Mouse (Mus musculus) forebrain, embryonic 16.5 days (tissue): ENCODE measurements around the gene Nradd. TPM values are rescaled to one million over a fixed set of nuclear protein-coding genes. Genes with fewer than 3 reads are reported as not detected.
A peak's percentile ranks its signal among the peaks of the same experiment; 100 is the strongest.

Experiments
- ATAC-seq: fragments of 200-750 bp; cut with Nextera tagmentation; 2 replicates; pipeline ENCODE4 v1.8.0; 2017; ENCODE audit warnings: mild to moderate bottlenecking, moderate library complexity
- H3K27ac ChIP-seq: fragments of 300-500 bp; sonication (generic); 2 replicates; pipeline ENCODE4 v1.5.1; 2014; ENCODE audit warnings: low read length, control low read depth
- H3K27me3 ChIP-seq: fragments of 300-500 bp; sonication (generic); replicated peaks from 2 replicates; pipeline ENCODE4 v1.6.1; 2014; ENCODE audit warnings: low read length; ENCODE audit not compliant: control insufficient read depth, insufficient read depth
- H3K36me3 ChIP-seq: fragments of 300-500 bp; sonication (generic); 2 replicates; pipeline ENCODE4 v1.6.1; 2014; ENCODE audit not compliant: control insufficient read depth, insufficient read depth
- H3K4me1 ChIP-seq: fragments of 300-500 bp; sonication (generic); replicated peaks from 2 replicates; pipeline ENCODE4 v1.6.1; 2014; ENCODE audit warnings: low read length; ENCODE audit not compliant: control insufficient read depth, insufficient read depth
- H3K4me2 ChIP-seq: fragments of 300-500 bp; sonication (generic); 2 replicates; pipeline ENCODE4 v1.6.1; 2014; ENCODE audit warnings: mild to moderate bottlenecking, low read length, control low read depth
- H3K4me3 ChIP-seq: fragments of 300-500 bp; sonication (generic); replicated peaks from 2 replicates; pipeline ENCODE4 v1.5.1; 2014; ENCODE audit warnings: mild to moderate bottlenecking, low read length, control low read depth
- H3K9ac ChIP-seq: fragments of 300-500 bp; sonication (generic); replicated peaks from 2 replicates; pipeline ENCODE4 v1.6.1; 2014; ENCODE audit warnings: low read depth, low read length, control low read depth
- H3K9me3 ChIP-seq: fragments of 300-500 bp; sonication (generic); 2 replicates; pipeline ENCODE4 v1.6.1; 2016; ENCODE audit warnings: low read length; ENCODE audit not compliant: control insufficient read depth
- whole genome bisulfite sequencing: fragments of 180-500 bp; shearing (Covaris S2); extraction: QIAGEN DNeasy Blood & Tissue Kit; methylation state at CpG from one replicate; pipeline ENCODE4 v1.1.7; 2014; 5-methylcytosine and 5-hydroxymethylcytosine counted together
- polyA plus RNA-seq: library from polyadenylated mRNA; unstranded; fragments of >200 nt; fragmentation: Nextera tagmentation; extraction: Ambion mirVana; gene quantifications from 2 replicates; pipeline ENCODE4 v1.2.1, GENCODE M21; 2015

Nradd gene
- polyA plus RNA-seq, result 29.0 and 32.4 TPM in 2 replicates

GRCm38 (mm10) chr9:110624361-110625166, at the start of gene Nradd:
Gene Nradd, minus strand, starts transcription at chr9:110624452.
- H3K27me3 ChIP-seq, result no peaks in the 10 kb centered on the region
- H3K36me3 ChIP-seq, result no peaks in the 10 kb centered on the region
- 0% methylated on average over 41 of the region's 41 CpGs for WGBS
- H3K4me3 ChIP-seq, result peak within 1 kb of the TSS; percentile 63
- H3K9me3 ChIP-seq, result no peaks in the 10 kb centered on the region
- peak within 1 kb of the TSS; percentile 79 for H3K27ac ChIP-seq
- H3K9ac ChIP-seq, result peak within 1 kb of the TSS; percentile 77
- peaks cover 16% of the 10 kb centered on the region for H3K4me1 ChIP-seq
- ATAC-seq, result peak; percentile 97
- H3K4me2 ChIP-seq, result peak within 1 kb of the TSS; percentile 97

- WGBS, result 46% methylated on average over 10 of the region's 10 CpGs
- no peak for ATAC-seq
- Histone ChIP-seq H3K4me1 (peaks cover 8% of the 10 kb centered on the region), H3K9ac (no peak overlapping the region), H3K36me3 (no peaks in the 10 kb centered on the region), H3K27me3 (no peaks in the 10 kb centered on the region), H3K9me3 (no peaks in the 10 kb centered on the region), H3K4me2 (no peak overlapping the region), H3K4me3 (no peak overlapping the region), H3K27ac (no peak overlapping the region)
These were observed 49.0 kb upstream of the Nradd start for GRCm38 (mm10) chr9:110673107-110673752.

- Histone ChIP-seq H3K36me3 (no peaks in the 10 kb centered on the region), H3K9me3 (no peaks in the 10 kb centered on the region), H3K4me2 (no peak overlapping the region), H3K27ac (no peak overlapping the region), H3K4me1 (peaks cover 8% of the 10 kb centered on the region), H3K9ac (no peak overlapping the region), H3K4me3 (no peak overlapping the region), H3K27me3 (no peaks in the 10 kb centered on the region)
- ATAC-seq, result no peak; the same call in 1 of the 2 replicates
- WGBS, result 58% methylated on average over 7 of the region's 7 CpGs
These were observed 48.3 kb upstream of the Nradd start for GRCm38 (mm10) chr9:110672462-110673106.

GRCm38 (mm10) chr9:110669785-110670184, 45.5 kb upstream of the Nradd start:
- H3K4me1 ChIP-seq, result peaks cover 13% of the 10 kb centered on the region
- no peaks in the 10 kb centered on the region for H3K27me3 ChIP-seq
- no peaks in the 10 kb centered on the region for H3K36me3 ChIP-seq
- no peak overlapping the region for H3K27ac ChIP-seq
- no peak overlapping the region for H3K4me2 ChIP-seq
- H3K4me3 ChIP-seq, result no peak overlapping the region
- no peaks in the 10 kb centered on the region for H3K9me3 ChIP-seq
- no peak for ATAC-seq
- 93% methylated on average over 5 of the region's 5 CpGs for WGBS
- H3K9ac ChIP-seq, result no peak overlapping the region

- H3K27ac ChIP-seq, result no peak overlapping the region
- H3K36me3 ChIP-seq, result no peaks in the 10 kb centered on the region
- H3K9ac ChIP-seq, result no peak overlapping the region
- WGBS, result 88% methylated on average over 6 of the region's 6 CpGs
- H3K4me3 ChIP-seq, result no peak overlapping the region
- H3K27me3 ChIP-seq, result no peaks in the 10 kb centered on the region
- no peaks in the 10 kb centered on the region for H3K9me3 ChIP-seq
- no peak for ATAC-seq
- peaks cover 13% of the 10 kb centered on the region for H3K4me1 ChIP-seq
- no peak overlapping the region for H3K4me2 ChIP-seq
These were observed 44.5 kb upstream of the Nradd start for GRCm38 (mm10) chr9:110668601-110669293.

- Histone ChIP-seq H3K9ac (no peak overlapping the region), H3K27ac (no peak overlapping the region), H3K9me3 (no peaks in the 10 kb centered on the region), H3K4me1 (peaks cover 5% of the 10 kb centered on the region), H3K4me2 (no peak overlapping the region), H3K4me3 (no peak overlapping the region), H3K27me3 (no peaks in the 10 kb centered on the region), H3K36me3 (no peaks in the 10 kb centered on the region)
- WGBS, result 74% methylated on average over 4 of the region's 4 CpGs
- ATAC-seq, result no peak
These were observed 43.1 kb upstream of the Nradd start for GRCm38 (mm10) chr9:110667219-110667836.

GRCm38 (mm10) chr9:110666374-110666773, 42.1 kb upstream of the Nradd start:
- H3K4me3 ChIP-seq, result no peak overlapping the region
- H3K9me3 ChIP-seq, result no peaks in the 10 kb centered on the region
- no peak overlapping the region for H3K9ac ChIP-seq
- H3K4me2 ChIP-seq, result no peak overlapping the region
- ATAC-seq, result no peak
- peaks cover 5% of the 10 kb centered on the region for H3K4me1 ChIP-seq
- WGBS, result 27% methylated on average over 8 of the region's 8 CpGs
- H3K27me3 ChIP-seq, result no peaks in the 10 kb centered on the region
- H3K36me3 ChIP-seq, result no peaks in the 10 kb centered on the region
- no peak overlapping the region for H3K27ac ChIP-seq

- Histone ChIP-seq H3K36me3 (no peaks in the 10 kb centered on the region), H3K27me3 (no peaks in the 10 kb centered on the region), H3K9me3 (no peaks in the 10 kb centered on the region), H3K4me3 (no peak overlapping the region), H3K4me2 (no peak overlapping the region), H3K9ac (no peak overlapping the region), H3K27ac (no peak overlapping the region), H3K4me1 (peaks cover 5% of the 10 kb centered on the region)
- whole genome bisulfite sequencing, result 15% methylated on average over 4 of the region's 4 CpGs
- no peak for ATAC-seq
These were observed 41.7 kb upstream of the Nradd start for GRCm38 (mm10) chr9:110665912-110666311.
